ENCODE assay signal across 8 mouse cellular contexts in the genomic region with DNA sequence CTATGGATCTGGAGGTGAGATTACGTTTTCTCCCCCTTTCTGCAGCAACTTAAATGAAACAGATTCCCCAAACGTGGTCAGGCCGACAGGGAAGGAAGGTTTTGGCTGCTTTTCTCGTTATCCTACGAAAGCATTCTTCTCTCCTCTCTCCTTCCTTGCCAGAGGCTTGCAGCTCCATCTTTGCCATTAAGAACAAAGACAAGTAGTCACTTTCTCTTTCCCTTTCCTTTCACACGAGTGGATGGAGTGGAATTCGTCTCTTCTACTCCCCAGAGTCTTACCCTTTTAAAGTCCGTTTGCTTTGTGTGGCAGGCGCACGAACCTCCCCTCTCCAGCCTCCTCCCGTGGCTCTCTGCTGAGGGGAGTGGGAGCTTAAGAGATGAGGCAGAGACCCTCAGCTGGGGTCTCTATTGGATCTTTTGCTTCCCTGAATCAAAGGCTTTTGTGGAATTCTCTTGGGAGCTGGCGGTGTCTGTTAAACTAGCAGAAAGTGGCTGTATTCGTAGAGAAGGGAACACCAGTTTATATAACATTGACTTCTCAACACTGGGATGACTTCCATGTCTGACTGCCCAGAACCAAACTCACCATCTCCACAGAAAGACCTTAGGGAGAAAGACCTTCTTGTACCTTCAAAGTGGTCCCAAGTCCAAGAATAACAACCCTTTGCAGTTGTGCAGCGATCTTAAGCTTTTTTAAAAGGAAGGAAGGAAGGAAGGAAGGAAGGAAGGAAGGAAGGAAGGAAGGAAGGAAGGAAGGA. TPM values are rescaled to one million over a fixed set of nuclear protein-coding genes. Genes with fewer than 3 reads are reported as not detected.
DNase-seq lines count a peak whose midpoint lies in the region; ATAC-seq and TF ChIP-seq lines count a peak whose summit lies in the region.

No protein-coding gene starts in this region.

- DNase-seq in lung, embryonic 14.5 days, result no peak
- no peak for DNase-seq in lung, postnatal 10 days
- DNase-seq in cerebellum, postnatal 10 days, result peak; percentile 23 to 57
- no peak for DNase-seq in left cerebral cortex, adult 11 months (ENCODE audit: low spot score)
- no peak for DNase-seq in urinary bladder, postnatal 10 days (ENCODE audit: low spot score)

- H3K9me3 ChIP-seq in lung, embryonic 14.5 days (ENCODE audit: low read depth, low read length), result no peaks in the 10 kb centered on the region
- no peaks in the 10 kb centered on the region for H3K9me3 ChIP-seq in heart, embryonic 16.5 days (replicated peaks; ENCODE audit: control insufficient read depth, low read length)

- 0 out of 2 replicates have a peak, but pooled peaks cover 12% of the 10 kb centered on the region for H3K4me1 ChIP-seq in lung, embryonic 14.5 days (ENCODE audit: insufficient read depth)
- H3K4me1 ChIP-seq in heart, embryonic 16.5 days (ENCODE audit: control insufficient read depth, insufficient read depth, low read length), result peaks cover 37% of the 10 kb centered on the region

- peak overlapping the region; percentile 27 for H3K9ac ChIP-seq in lung, embryonic 14.5 days
- peak overlapping the region; percentile 80 for H3K9ac ChIP-seq in heart, embryonic 16.5 days (ENCODE audit: low read length)

- H3K27me3 ChIP-seq in lung, embryonic 14.5 days (ENCODE audit: insufficient read depth, low read length), result no peaks in the 10 kb centered on the region
- H3K27me3 ChIP-seq in heart, embryonic 16.5 days (ENCODE audit: control insufficient read depth, insufficient read depth, low read length), result no peaks in the 10 kb centered on the region

- TF ChIP-seq CTCF in lung, embryonic 14.5 days (IDR thresholded peaks at IDR 0.05; ENCODE audit: low read depth), result no peak

- ATAC-seq in lung, embryonic 14.5 days (ENCODE audit: insufficient read depth), result no peak
- ATAC-seq in heart, embryonic 16.5 days (replicated peaks; ENCODE audit: extremely low read depth, insufficient read depth, low FRiP score), result no peak
- no peak for ATAC-seq in erythroblast, adult 5-6 weeks (replicated peaks; ENCODE audit: low FRiP score, poor library complexity, severe bottlenecking)

- 3% methylated on average over 14 of the region's 14 CpGs for WGBS in lung, embryonic 14.5 days
- WGBS in heart, embryonic 16.5 days, result 2% methylated on average over 14 of the region's 14 CpGs
- WGBS in macrophage (ENCODE audit: missing documents), result 8% methylated on average over 14 of the region's 14 CpGs

- H3K36me3 ChIP-seq in lung, embryonic 14.5 days (ENCODE audit: insufficient read depth), result no peaks in the 10 kb centered on the region
- H3K36me3 ChIP-seq in heart, embryonic 16.5 days (ENCODE audit: control insufficient read depth, insufficient read depth), result peaks cover 10% of the 10 kb centered on the region; the same call in 1 of the 2 replicates
- no peaks in the 10 kb centered on the region for H3K36me3 ChIP-seq in macrophage (ENCODE audit: inconsistent target)

- H3K27ac ChIP-seq in lung, embryonic 14.5 days (ENCODE audit: low read depth), result peak overlapping the region; percentile 26; the same call in 1 of the 2 replicates
- peak overlapping the region; percentile 91 for H3K27ac ChIP-seq in heart, embryonic 16.5 days (ENCODE audit: low read length)
- peak overlapping the region; percentile 22; the same call in 1 of the 2 replicates for H3K27ac ChIP-seq in macrophage

- H3K79me2 ChIP-seq in macrophage (ENCODE audit: inconsistent target), result no peaks in the 10 kb centered on the region

- H3K4me2 ChIP-seq in lung, embryonic 14.5 days, result peak overlapping the region; percentile 95
- peak overlapping the region; percentile 81 for H3K4me2 ChIP-seq in heart, embryonic 16.5 days (ENCODE audit: low read depth, low read length)

- H3K4me3 ChIP-seq in lung, embryonic 14.5 days (ENCODE audit: low read depth, low read length), result peak overlapping the region; percentile 45
- H3K4me3 ChIP-seq in heart, embryonic 16.5 days (ENCODE audit: low read length), result peak overlapping the region; percentile 69
- peak overlapping the region; percentile 44 for H3K4me3 ChIP-seq in macrophage (ENCODE audit: inconsistent target)

RNA-seq across cellular contexts. Expression of gene Pik3ip1, which starts 1.0 kb away (rescaled TPM):
- 6.4 and 8.5 TPM in 2 replicates for polyA plus RNA-seq in lung, embryonic 14.5 days (2014; fragmentation: Nextera tagmentation; extraction: Ambion mirVana)
- polyA plus RNA-seq in heart, embryonic 16.5 days (2015; fragmentation: Nextera tagmentation; extraction: Ambion mirVana), result 40.9 and 41.1 TPM in 2 replicates
- total RNA-seq in macrophage (2018; cell fraction: chromatin; rRNA removed), result 10 to 100 TPM in 7 of 26 experiments, 1 to 10 TPM in 19; 1.9 to 27.2 (median 6.4) TPM
- total RNA-seq in macrophage (2018; cell fraction: cytosol; rRNA removed), result 10 to 100 TPM in 3 of 26 experiments, 1 to 10 TPM in 23; 2.7 to 12.1 (median 6.3) TPM
- 10 to 100 TPM in 8 of 26 experiments, 1 to 10 TPM in 18; 3.1 to 20.7 (median 8.1) TPM for total RNA-seq in macrophage (2018; cell fraction: nucleus; rRNA removed)
- 1.4 to 14.0 TPM (median 10.1 TPM) in 3 replicates for polyA plus RNA-seq in macrophage (2018)
- total RNA-seq in erythroblast, adult 5-6 weeks (2015; ENCODE audit: low replicate concordance), result 0.77 and 2.9 TPM in 2 replicates
- total RNA-seq in erythroblast, adult 5-6 weeks (2017; ENCODE audit: low replicate concordance), result 3.5 and 3.8 TPM in 2 replicates

RNA-seq across cellular contexts. Expression of gene Patz1, which starts 42.5 kb away (rescaled TPM):
- polyA plus RNA-seq in lung, embryonic 14.5 days (2014; fragmentation: Nextera tagmentation; extraction: Ambion mirVana), result 60.7 and 61.3 TPM in 2 replicates
- 25.7 and 26.3 TPM in 2 replicates for polyA plus RNA-seq in heart, embryonic 16.5 days (2015; fragmentation: Nextera tagmentation; extraction: Ambion mirVana)
- 10 to 100 TPM in 16 of 26 experiments, 1 to 10 TPM in 10; 2.9 to 42.8 (median 13.5) TPM for total RNA-seq in macrophage (2018; cell fraction: chromatin; rRNA removed)
- 10 to 100 TPM in 14 of 26 experiments, 1 to 10 TPM in 12; 3.3 to 19.2 (median 10.3) TPM for total RNA-seq in macrophage (2018; cell fraction: cytosol; rRNA removed)
- 10 to 100 TPM in 17 of 26 experiments, 1 to 10 TPM in 9; 5.3 to 37.7 (median 14.6) TPM for total RNA-seq in macrophage (2018; cell fraction: nucleus; rRNA removed)
- 10.9 to 14.0 TPM (median 10.9 TPM) in 3 replicates for polyA plus RNA-seq in macrophage (2018)
- total RNA-seq in erythroblast, adult 5-6 weeks (2015; ENCODE audit: low replicate concordance), result 18.0 and 18.6 TPM in 2 replicates
- 13.5 and 22.2 TPM in 2 replicates for total RNA-seq in erythroblast, adult 5-6 weeks (2017; ENCODE audit: low replicate concordance)

Comparison
In these comparisons a context has a peak if more than half of its experiments do, and no peak if none do; other contexts are left out.
1. DNase-seq: peak in cerebellum, postnatal 10 days (2 of 2); none in lung, embryonic 14.5 days (single experiment), lung, postnatal 10 days (single experiment), left cerebral cortex, adult 11 months (single experiment) and urinary bladder, postnatal 10 days (single experiment).
2. H3K27ac ChIP-seq: peak in every context shown above with its lines; median percentile 91 in heart, embryonic 16.5 days; 26 in lung, embryonic 14.5 days; 22 in macrophage.
3. Peak in every context shown above with its lines, with median percentiles within 50 percentile points of each other: H3K4me3 ChIP-seq.